In the genomic region with DNA sequence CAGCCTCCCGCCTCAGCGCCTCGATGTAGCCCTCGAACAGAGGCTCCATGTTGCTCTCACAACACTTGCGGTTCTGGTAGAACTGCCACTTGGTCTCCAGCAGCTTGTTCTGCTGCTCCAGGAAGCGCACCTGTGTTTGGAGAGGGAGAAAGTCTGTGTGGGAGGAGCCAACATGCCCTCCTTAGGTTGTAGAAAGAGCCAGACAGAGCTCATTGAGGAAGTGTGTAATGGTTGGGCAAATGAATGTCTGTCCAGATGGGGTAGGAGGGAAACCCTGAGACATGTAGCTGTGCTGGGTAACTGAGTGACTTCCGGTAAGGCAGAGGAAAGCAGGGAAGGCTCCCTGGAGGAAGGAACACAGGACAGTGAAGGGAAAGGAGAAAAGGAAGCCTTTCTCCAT, we compare ENCODE assay signal across 30 mouse cellular contexts. TPM values are rescaled to one million over a fixed set of nuclear protein-coding genes. Genes with fewer than 3 reads are reported as not detected.
DNase-seq lines count a peak whose midpoint lies in the region; ATAC-seq and TF ChIP-seq lines count a peak whose summit lies in the region.
"Had no signal": no experiment of that assay in that cellular context is flagged by ENCODE, and none has a peak within 500 bp of the region (broad histone marks: within the 10 kb centered on the region; RNA-seq: fewer than 3 reads in every experiment).

No protein-coding gene starts in this region.

- no peak for ATAC-seq in lung, embryonic 14.5 days (ENCODE audit: insufficient read depth)
- ATAC-seq in intestine, postnatal 0 days: peak; percentile 52
- ATAC-seq: forebrain, embryonic 14.5 days had no signal

- no peak overlapping the region for H3K9ac ChIP-seq in lung, embryonic 14.5 days
- no peak overlapping the region for H3K9ac ChIP-seq in intestine, postnatal 0 days (ENCODE audit: low read depth, low read length)
- H3K9ac ChIP-seq: embryonic facial prominence, embryonic 13.5 days; embryonic facial prominence, embryonic 15.5 days; forebrain, embryonic 12.5 days had no signal

- H3K9me3 ChIP-seq in lung, embryonic 14.5 days (ENCODE audit: low read depth, low read length): no peaks in the 10 kb centered on the region
- H3K9me3 ChIP-seq in intestine, postnatal 0 days (ENCODE audit: control insufficient read depth): no peaks in the 10 kb centered on the region
- H3K9me3 ChIP-seq: embryonic facial prominence, embryonic 13.5 days; embryonic facial prominence, embryonic 15.5 days; forebrain, embryonic 10.5 days; forebrain, embryonic 12.5 days had no signal

- H3K27me3 ChIP-seq in lung, embryonic 14.5 days (ENCODE audit: insufficient read depth, low read length): peaks cover 28% of the 10 kb centered on the region
- peaks cover 18% of the 10 kb centered on the region for H3K27me3 ChIP-seq in intestine, postnatal 0 days (replicated peaks; ENCODE audit: control insufficient read depth, insufficient read depth, low read length)

- H3K4me2 ChIP-seq in lung, embryonic 14.5 days: no peak overlapping the region
- H3K4me2 ChIP-seq in intestine, postnatal 0 days (replicated peaks; ENCODE audit: low read depth): no peak overlapping the region
- H3K4me2 ChIP-seq: embryonic facial prominence, embryonic 13.5 days; embryonic facial prominence, embryonic 15.5 days; forebrain, embryonic 12.5 days had no signal

- no peak for TF ChIP-seq CTCF in lung, embryonic 14.5 days (IDR thresholded peaks at IDR 0.05; ENCODE audit: low read depth)
- no peak for TF ChIP-seq CTCF in lung, adult 2 months (IDR thresholded peaks at IDR 0.05; ENCODE audit: insufficient read depth, low read length)
- TF ChIP-seq CTCF in intestine, postnatal 0 days (IDR thresholded peaks at IDR 0.05; ENCODE audit: low read depth): no peak

- 77% methylated on average over 7 of the region's 7 CpGs for WGBS in lung, embryonic 14.5 days
- 44% methylated on average over 7 of the region's 7 CpGs for WGBS in lung, adult 2 months
- WGBS in intestine, postnatal 0 days: 73% methylated on average over 7 of the region's 7 CpGs

- peak; percentile 20 for DNase-seq in lung, embryonic 14.5 days
- no peak for DNase-seq in lung, postnatal 10 days
- peak; percentile 26 for DNase-seq in lung, postnatal 36 days
- DNase-seq in lung, adult 2 months: no peak
- DNase-seq in gastrocnemius, postnatal 36 days: no peak
- no peak for DNase-seq in ovary, postnatal 14 days (ENCODE audit: low spot score)
- DNase-seq: adrenal gland, adult 2 months; adrenal gland, postnatal 10 days; adrenal gland, postnatal 25 days; cerebellum, adult 11 months; cerebellum, adult 18-20 months; cerebellum, adult 8-10 months; cerebellum, adult 9-11 months; cerebellum, postnatal 14 days; cerebellum, postnatal 36 days; embryo, embryonic 11 days had no signal

- H3K36me3 ChIP-seq in lung, embryonic 14.5 days (ENCODE audit: insufficient read depth): no peaks in the 10 kb centered on the region
- H3K36me3 ChIP-seq in intestine, postnatal 0 days (ENCODE audit: control insufficient read depth, insufficient read depth): no peaks in the 10 kb centered on the region
- H3K36me3 ChIP-seq: embryonic facial prominence, embryonic 13.5 days; embryonic facial prominence, embryonic 15.5 days; forebrain, embryonic 10.5 days; forebrain, embryonic 12.5 days had no signal

- H3K4me1 ChIP-seq in lung, embryonic 14.5 days (ENCODE audit: insufficient read depth): no peaks in the 10 kb centered on the region
- no peaks in the 10 kb centered on the region for H3K4me1 ChIP-seq in lung, adult 2 months (ENCODE audit: control insufficient read depth, insufficient read depth, low read length)
- H3K4me1 ChIP-seq in intestine, postnatal 0 days (replicated peaks; ENCODE audit: control insufficient read depth, insufficient read depth, low read length): no peaks in the 10 kb centered on the region

- no peak overlapping the region for H3K4me3 ChIP-seq in lung, embryonic 14.5 days (ENCODE audit: low read depth, low read length)
- H3K4me3 ChIP-seq in lung, adult 2 months (replicated peaks; ENCODE audit: extremely low read depth, low read depth, low read length): no peak overlapping the region
- H3K4me3 ChIP-seq in intestine, postnatal 0 days (ENCODE audit: low read depth, low read length): no peak overlapping the region
- H3K4me3 ChIP-seq: embryonic facial prominence, embryonic 13.5 days; embryonic facial prominence, embryonic 15.5 days; erythroblast, embryonic 14.5 days; forebrain, embryonic 10.5 days; forebrain, embryonic 12.5 days had no signal

- no peak overlapping the region for H3K27ac ChIP-seq in lung, embryonic 14.5 days (ENCODE audit: low read depth)
- H3K27ac ChIP-seq in intestine, postnatal 0 days (ENCODE audit: low read depth, low read length): no peak overlapping the region
- H3K27ac ChIP-seq: embryonic facial prominence, embryonic 13.5 days; embryonic facial prominence, embryonic 15.5 days; forebrain, embryonic 10.5 days; forebrain, embryonic 12.5 days had no signal

- no peak for TF ChIP-seq POLR2A in lung, adult 2 months (IDR thresholded peaks at IDR 0.05; ENCODE audit: borderline replicate concordance, extremely low read depth, low read depth, low read length)

- intact Hi-C loops in gastrocnemius, postnatal 36 days (cut with DNase I): no loop called here

RNA-seq across cellular contexts. Expression of gene Krt87, which starts 2.0 kb away (rescaled TPM):
- polyA plus RNA-seq in lung, embryonic 14.5 days (2014; fragmentation: Nextera tagmentation; extraction: Ambion mirVana): 0.20 and 0.22 TPM in 2 replicates
- polyA plus RNA-seq in lung, adult 2 months (2012; rRNA removed): 0.24 and 0.44 TPM in 2 replicates
- 0.16 TPM in 2 replicates for polyA plus RNA-seq in intestine, postnatal 0 days (2015; fragmentation: Nextera tagmentation; extraction: Ambion mirVana)
- total RNA-seq in gastrocnemius, postnatal 36 days (2021): not detected
- total RNA-seq: adrenal gland, adult 2 months; adrenal gland, postnatal 10 days; adrenal gland, postnatal 25 days; adrenal gland, postnatal 4 days; ES-E14; MEL had no signal
- polyA plus RNA-seq: adrenal gland, adult 2 months; C2C12; erythroblast, embryonic 14.5 days; forebrain, embryonic 14.5 days had no signal

RNA-seq across cellular contexts. Expression of gene Krt88, which starts 10.9 kb away (rescaled TPM):
- 0.22 TPM in 1 of 2 replicates, not detected in the other for polyA plus RNA-seq in lung, embryonic 14.5 days (2014; fragmentation: Nextera tagmentation; extraction: Ambion mirVana)
- not detected in 2 replicates for polyA plus RNA-seq in lung, adult 2 months (2012; rRNA removed)
- polyA plus RNA-seq in intestine, postnatal 0 days (2015; fragmentation: Nextera tagmentation; extraction: Ambion mirVana): not detected in 2 replicates
- not detected for total RNA-seq in gastrocnemius, postnatal 36 days (2021)
- total RNA-seq: adrenal gland, adult 2 months; adrenal gland, postnatal 10 days; adrenal gland, postnatal 25 days; adrenal gland, postnatal 4 days; common myeloid progenitor, adult 5-6 weeks; ES-E14; MEL had no signal
- polyA plus RNA-seq: adrenal gland, adult 2 months; brain, embryonic 14.5 days; C2C12; embryonic facial prominence, embryonic 11.5 days; embryonic facial prominence, embryonic 13.5 days; embryonic facial prominence, embryonic 15.5 days; erythroblast, embryonic 14.5 days; forebrain, embryonic 10.5 days; forebrain, embryonic 12.5 days; forebrain, embryonic 14.5 days had no signal

RNA-seq across cellular contexts. Expression of gene Krt7, which starts 25.8 kb away (rescaled TPM):
- 108 and 114 TPM in 2 replicates for polyA plus RNA-seq in lung, embryonic 14.5 days (2014; fragmentation: Nextera tagmentation; extraction: Ambion mirVana)
- polyA plus RNA-seq in lung, adult 2 months (2012; rRNA removed): 136 and 143 TPM in 2 replicates
- polyA plus RNA-seq in intestine, postnatal 0 days (2015; fragmentation: Nextera tagmentation; extraction: Ambion mirVana): 86.1 and 89.0 TPM in 2 replicates
- total RNA-seq in gastrocnemius, postnatal 36 days (2021): under 1 TPM in 1 of 2 experiments, not detected in 1; 0.15 TPM
- polyA plus RNA-seq: erythroblast, embryonic 14.5 days had no signal

RNA-seq across cellular contexts. Expression of gene Krt81, which starts 26.9 kb away (rescaled TPM):
- not detected in 2 replicates for polyA plus RNA-seq in lung, embryonic 14.5 days (2014; fragmentation: Nextera tagmentation; extraction: Ambion mirVana)
- polyA plus RNA-seq in lung, adult 2 months (2012; rRNA removed): not detected in 2 replicates
- not detected in 2 replicates for polyA plus RNA-seq in intestine, postnatal 0 days (2015; fragmentation: Nextera tagmentation; extraction: Ambion mirVana)
- total RNA-seq in gastrocnemius, postnatal 36 days (2021): not detected
- total RNA-seq: adrenal gland, adult 2 months; adrenal gland, postnatal 10 days; adrenal gland, postnatal 25 days; adrenal gland, postnatal 4 days; common myeloid progenitor, adult 5-6 weeks; ES-E14; MEL had no signal
- polyA plus RNA-seq: adrenal gland, adult 2 months; brain, embryonic 14.5 days; C2C12; embryonic facial prominence, embryonic 11.5 days; embryonic facial prominence, embryonic 13.5 days; erythroblast, embryonic 14.5 days; forebrain, embryonic 10.5 days; forebrain, embryonic 12.5 days; forebrain, embryonic 14.5 days had no signal

RNA-seq across cellular contexts. Expression of gene Krt86, which starts 36.7 kb away (rescaled TPM):
- polyA plus RNA-seq in lung, embryonic 14.5 days (2014; fragmentation: Nextera tagmentation; extraction: Ambion mirVana): not detected in 2 replicates
- 0.09 and 0.12 TPM in 2 replicates for polyA plus RNA-seq in lung, adult 2 months (2012; rRNA removed)
- polyA plus RNA-seq in intestine, postnatal 0 days (2015; fragmentation: Nextera tagmentation; extraction: Ambion mirVana): not detected in 2 replicates
- total RNA-seq in gastrocnemius, postnatal 36 days (2021): not detected
- total RNA-seq: adrenal gland, adult 2 months; adrenal gland, postnatal 10 days; adrenal gland, postnatal 25 days; adrenal gland, postnatal 4 days; common myeloid progenitor, adult 5-6 weeks; ES-E14; MEL had no signal
- polyA plus RNA-seq: adrenal gland, adult 2 months; brain, embryonic 14.5 days; C2C12; embryonic facial prominence, embryonic 11.5 days; embryonic facial prominence, embryonic 13.5 days; erythroblast, embryonic 14.5 days; forebrain, embryonic 12.5 days; forebrain, embryonic 14.5 days had no signal

Comparison
In these comparisons a context has a peak if more than half of its experiments do, and no peak if none do; other contexts are left out.
1. DNase-seq: peak in lung, embryonic 14.5 days (single experiment) and lung, postnatal 36 days (single experiment); none in lung, postnatal 10 days (single experiment), lung, adult 2 months (single experiment), gastrocnemius, postnatal 36 days (0 of 2) and ovary, postnatal 14 days (single experiment).